Mouse (Mus musculus): ENCODE measurements at regions not wholly inside any gene's neighbourhood (a gene's known extent, or its start where the extent isn't known, plus 50 kb on each side); places are given as distances from the start of the nearest gene placed in this dataset.

DNA sequence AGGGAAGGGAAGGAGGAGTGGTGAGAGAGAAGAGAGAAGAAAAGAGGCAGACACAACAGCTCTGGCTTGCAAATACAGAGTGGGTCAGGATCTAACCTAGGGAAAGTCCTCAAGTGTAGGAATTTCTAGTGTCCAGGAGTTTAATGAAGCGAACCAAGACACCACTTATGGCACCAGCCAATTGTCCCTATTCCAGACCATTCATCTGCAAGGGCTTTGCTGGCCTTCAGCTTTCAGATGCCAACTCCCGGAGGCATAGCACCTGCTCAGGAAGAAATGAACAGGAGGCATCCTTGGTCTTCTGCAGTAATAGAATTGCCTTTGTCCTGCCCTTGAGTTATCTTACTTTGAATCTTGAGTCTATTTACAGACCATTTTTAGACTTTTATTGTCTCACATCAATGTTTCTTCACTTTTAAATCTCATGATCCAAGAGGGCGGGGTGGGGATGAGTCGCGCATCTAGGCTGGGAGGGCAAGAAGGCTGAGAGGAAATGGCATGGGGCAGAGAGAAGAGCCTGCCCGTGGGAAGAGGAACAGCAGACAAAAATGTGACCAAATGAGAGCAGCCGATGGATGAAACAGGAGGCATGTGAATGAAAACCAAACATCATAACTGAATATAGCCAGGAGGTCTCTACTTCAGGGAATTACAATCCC lies 190.1 kb upstream of the Hmga2 start:
- no peak for DNase-seq

GRCm38 (mm10) chr10:120665670-120666069 lies 189.4 kb upstream of the Hmga2 start:
- DNase-seq: peak; percentile 29

- DNase-seq: no peak
These were observed 188.2 kb upstream of the Hmga2 start for GRCm38 (mm10) chr10:120664419-120664818.

DNA sequence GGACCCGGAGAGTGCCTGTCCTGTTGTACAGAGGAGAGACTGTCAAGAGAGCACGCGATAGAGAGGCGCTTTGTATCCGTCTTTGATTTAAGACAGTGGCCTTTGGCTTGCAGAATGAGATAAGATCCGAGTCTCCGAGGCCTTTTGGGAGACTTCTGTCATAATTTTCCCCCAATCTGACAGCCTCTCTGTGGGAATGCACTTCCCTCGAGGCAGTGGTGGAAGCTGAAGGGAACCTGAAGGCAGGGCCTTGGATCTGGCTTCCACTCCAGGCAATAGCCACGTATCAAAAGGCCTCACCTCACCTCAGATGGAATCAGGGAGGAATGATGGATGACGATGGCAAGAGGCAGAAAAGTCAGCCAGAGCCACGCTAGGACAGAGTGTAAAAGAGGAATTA lies 187.1 kb upstream of the Hmga2 start:
- DNase-seq: no peak

- no peak for DNase-seq
These were observed 184.2 kb upstream of the Hmga2 start for GRCm38 (mm10) chr10:120660503-120660902.

DNA sequence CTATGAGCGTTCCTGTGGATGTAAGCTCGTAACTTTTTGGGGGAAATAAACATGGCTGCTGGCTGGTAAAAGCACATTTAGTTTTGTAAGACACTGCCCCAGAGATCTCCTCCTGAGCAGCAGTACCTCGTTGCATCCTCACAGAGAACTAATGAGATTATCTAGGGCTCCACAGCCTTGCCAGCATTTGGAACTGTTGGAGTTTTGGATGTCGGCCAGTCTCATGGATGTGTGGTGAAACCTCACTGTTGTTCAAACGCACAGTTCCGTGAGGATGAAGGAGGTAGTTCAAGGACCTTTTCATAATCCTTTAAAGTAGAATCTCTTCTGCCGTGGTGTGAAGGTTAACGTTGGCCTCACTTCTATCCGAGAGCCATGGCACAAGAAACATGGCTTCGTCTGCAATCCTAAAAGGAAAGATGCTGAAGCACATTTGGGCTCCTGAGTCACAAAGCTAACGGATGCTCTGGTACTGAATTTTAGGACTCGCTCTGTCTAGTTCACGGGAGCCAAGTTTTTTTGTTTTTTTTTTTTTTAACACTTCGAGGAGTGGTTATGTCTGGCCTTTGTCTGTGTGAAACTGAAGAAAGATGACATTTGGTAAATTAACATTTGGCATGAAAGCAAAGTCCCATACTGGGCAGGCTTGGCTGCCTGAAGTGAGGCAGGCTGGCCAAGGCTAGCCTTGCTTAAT lies 179.1 kb upstream of the Hmga2 start:
- no peak for DNase-seq

DNA sequence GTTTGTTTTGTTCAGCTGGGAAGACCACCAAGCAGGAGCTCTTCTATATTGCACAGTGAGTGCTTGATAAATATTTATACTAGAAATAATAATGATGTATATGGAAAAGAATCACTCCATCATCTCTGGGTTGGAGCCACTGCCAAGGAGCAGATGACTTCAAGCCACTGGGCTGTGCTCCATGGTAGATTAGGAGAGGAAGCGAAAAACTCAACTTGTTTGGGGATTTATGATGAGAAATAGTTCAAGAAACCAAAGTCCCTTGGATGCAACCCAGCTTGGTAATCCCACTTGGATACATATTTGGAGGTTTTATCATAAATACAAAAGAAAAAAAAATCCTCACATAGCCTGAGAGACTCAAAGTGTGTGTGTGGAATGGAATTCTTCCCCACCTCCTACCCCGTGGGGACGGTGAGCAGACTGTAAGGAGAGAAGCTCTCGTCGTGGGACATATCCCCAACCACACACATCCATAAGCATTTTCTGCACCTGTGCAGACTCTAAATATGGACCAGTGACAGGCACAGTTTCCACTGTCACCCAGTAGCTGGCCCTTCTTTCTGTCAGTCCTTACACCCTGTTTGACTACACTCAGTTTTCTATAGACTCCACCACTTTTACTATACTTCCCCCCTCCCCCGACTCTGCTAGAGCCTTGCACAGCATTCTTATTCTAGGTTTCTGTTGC lies 176.4 kb upstream of the Hmga2 start:
- no peak for DNase-seq

DNA sequence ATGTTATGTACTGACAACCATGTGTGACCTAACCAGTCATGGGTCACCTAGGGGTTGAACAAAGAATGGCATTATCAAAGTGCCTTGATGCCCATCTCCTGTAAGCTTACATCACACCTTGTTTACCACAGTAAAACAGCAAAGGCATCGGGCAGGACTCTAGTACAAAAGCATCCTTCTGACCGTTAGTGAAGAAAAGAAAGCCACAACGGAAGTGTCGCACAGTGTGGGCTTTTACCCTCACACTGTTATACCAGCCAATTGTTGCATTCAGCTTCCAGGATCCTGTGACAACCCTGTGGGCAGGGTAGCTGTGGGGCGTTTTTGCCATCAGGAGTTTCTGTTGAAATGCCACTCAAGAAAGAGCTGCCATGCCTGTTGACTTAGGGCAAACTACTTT lies 175.6 kb upstream of the Hmga2 start:
- no peak for DNase-seq

- no peak for DNase-seq
These were observed 174.1 kb upstream of the Hmga2 start for GRCm38 (mm10) chr10:120650336-120650735.

DNA sequence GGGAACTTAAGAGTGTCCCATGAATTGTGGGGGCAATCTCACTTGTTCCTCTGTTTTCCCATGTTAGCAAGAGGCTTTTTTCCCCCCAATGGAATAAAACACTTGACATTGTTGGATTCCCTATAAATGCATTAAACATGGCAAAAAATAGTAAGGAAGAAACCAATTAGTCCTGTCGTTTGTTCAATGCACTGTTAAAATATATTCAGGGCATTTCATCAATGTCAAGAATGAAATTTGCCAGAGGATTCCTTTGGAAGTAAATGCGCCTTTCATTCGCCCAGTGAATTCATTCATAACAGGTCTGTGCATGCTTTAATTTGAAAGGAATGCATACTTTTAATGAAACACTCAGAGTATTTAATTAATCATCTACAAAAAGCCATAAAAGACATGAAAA lies 172.5 kb upstream of the Hmga2 start:
- no peak for DNase-seq

DNA sequence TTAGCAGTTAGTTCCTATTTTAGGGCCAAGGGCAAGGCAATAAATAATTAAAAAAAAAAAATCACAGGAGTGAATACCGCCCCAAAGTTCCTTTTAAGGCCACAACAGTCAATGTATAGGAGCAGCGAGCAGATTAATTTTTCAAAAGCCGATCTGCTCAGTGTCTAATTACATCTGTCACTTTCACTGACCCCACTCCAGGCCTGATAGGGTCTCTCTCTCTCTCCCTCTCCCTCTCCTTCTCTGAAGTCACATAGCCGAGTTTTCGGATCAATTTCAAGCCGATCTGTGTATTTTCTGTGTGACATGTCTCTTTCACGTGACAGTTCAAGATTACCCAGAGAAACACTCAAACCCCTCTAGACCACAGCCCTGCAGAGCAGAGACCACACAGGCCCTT lies 171.8 kb upstream of the Hmga2 start:
- DNase-seq: no peak

DNA sequence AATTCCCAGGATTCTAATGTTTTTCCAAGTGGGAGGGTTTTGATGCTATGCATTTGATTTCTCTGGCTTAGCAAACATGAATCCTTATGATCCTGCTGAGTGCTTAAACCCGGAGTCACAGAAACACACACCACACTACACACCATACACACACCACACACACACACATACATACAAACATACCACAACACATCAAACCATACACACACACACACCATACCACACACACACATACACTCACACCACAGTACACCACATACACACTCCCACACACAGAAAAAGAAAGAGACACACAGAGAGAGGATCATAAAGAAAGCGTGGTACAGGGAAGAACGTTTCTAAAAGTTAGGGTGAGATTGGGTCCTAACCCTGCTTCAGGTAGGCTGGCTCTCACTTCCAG lies 171.1 kb upstream of the Hmga2 start:
- no peak for DNase-seq

GRCm38 (mm10) chr10:120646862-120647311 lies 170.6 kb upstream of the Hmga2 start:
- DNase-seq: peak; percentile 10

GRCm38 (mm10) chr10:120640847-120641246 lies 164.6 kb upstream of the Hmga2 start:
- no peak for DNase-seq

DNA sequence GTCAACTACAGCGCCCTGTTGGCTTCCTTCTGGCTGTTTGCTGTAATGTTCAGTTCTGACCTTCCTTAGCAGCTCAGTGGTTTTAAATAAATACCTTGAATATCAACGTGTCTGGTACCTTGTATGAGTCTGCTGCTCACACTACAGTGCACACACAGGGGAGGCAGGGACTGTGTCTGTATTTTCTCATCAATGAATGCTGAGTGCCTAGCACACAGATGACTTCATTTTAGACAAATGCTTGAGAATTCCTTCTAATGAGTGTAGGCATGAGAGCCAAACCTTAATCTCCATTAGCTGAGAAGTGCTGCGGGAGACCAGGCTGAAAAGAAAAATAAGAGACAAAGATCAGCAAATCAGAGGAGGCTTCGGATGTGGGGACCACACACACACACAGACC lies 162.0 kb upstream of the Hmga2 start:
- DNase-seq: no peak

DNA sequence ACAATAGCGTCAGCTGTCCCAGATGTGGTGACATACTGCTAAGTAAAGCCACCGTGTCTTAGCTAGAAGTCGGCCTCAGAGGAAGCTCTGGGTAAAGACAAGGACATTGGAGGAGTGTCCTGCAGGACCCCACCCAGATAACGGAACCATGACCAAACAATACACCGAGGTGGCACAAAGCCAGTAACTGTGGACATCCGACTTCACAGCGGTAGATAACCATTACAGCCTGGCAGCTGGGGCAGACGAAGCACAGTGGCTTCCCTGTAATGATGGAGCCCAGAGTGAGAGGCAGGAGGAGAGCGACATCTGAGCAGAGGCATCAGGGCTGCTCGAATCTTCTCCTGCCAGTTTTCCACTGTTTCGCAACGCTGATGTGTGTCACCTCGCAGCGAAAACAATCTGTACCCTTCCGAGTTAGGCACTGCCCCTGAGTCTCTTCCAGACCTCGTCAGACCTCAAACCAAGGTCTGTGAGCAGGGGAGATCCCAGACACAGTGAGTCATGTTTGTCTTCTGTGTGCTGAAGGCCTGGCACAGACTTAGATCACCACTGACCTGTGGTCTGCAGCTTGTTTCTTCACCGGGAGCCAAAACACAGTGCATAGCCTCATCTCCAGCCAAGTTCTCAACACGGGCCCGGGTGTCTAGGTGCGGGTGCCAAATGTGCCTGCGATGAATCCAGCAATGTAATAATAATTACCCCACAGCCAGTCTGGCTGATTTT lies 159.7 kb upstream of the Hmga2 start:
- DNase-seq: peak; percentile 72

- no peak for DNase-seq
These were observed 158.9 kb upstream of the Hmga2 start for GRCm38 (mm10) chr10:120635194-120635593.

GRCm38 (mm10) chr10:120632071-120632470 lies 155.8 kb upstream of the Hmga2 start:
- no peak for DNase-seq

GRCm38 (mm10) chr10:120628066-120628465 lies 151.8 kb upstream of the Hmga2 start:
- peak; percentile 4 for DNase-seq

DNA sequence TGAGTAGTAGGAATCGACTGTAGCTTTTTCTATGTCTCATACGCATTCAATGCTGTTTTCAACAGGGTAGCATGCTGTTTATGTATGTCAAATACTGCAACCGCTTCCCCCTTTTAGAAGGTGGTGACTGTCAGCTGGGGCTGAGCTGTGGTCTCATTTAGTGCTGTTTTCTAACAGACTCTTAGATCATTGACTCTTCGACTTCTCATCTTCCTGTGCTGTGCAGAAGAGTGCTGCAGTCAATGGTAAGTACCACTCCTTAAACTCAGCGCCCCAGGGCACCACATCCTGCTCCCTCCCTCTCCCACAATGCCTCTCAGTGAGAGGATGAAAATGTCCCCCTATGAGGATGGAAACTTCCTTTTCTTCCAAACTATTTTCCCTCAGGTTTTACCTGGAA lies 149.2 kb upstream of the Hmga2 start:
- no peak for DNase-seq

DNA sequence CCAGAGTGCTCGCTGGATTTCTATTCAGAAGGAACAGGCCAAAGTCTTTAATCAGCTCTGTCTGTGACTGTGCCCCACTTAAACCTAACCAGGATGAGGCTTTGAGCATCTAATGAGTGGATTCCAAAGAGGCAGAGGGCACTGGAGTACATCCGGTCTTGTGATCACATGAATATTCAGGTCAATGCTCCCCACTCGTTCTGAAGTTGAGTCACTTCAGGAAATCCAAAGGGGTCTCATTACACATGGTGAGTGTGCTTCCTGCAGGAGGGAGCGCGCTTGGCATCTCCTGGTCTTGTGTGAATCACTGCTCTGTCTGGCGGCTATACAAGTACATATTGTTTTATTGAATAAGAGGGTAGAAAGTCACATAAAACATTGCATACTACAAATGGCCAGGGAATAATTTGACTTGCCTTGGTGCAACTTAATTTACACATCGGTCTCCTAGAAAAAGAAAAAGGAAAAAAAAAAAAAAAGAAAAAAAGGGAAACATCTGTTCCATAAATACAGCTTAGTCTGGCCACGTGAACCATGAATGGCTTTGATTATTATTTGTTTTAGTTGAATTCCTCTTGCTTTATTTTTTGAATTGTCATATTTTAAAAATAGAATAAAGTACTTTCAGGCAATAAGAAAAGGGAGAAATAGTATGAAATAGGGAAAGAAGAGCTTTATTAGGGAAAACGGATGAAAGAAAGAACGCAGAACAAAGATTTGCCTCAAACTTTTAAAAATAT lies 148.1 kb upstream of the Hmga2 start:
- DNase-seq: no peak

- DNase-seq: no peak
These were observed 140.2 kb upstream of the Hmga2 start for GRCm38 (mm10) chr10:120616406-120617015.

All from lung, postnatal 36 days (tissue).